Mouse (Mus musculus) heart, postnatal 0 days (tissue): ENCODE measurements at regions not wholly inside any gene's neighbourhood (a gene's known extent, or its start where the extent isn't known, plus 50 kb on each side); places are given as distances from the start of the nearest gene placed in this dataset.

Source experiments
- CTCF ChIP-seq: IDR thresholded peaks from 2 replicates; pipeline ENCODE4 v1.5.1; 2016; ENCODE audit warnings: antibody characterized with exemption, control low read depth, low read depth
- EP300 ChIP-seq: IDR thresholded peaks from 2 replicates; pipeline ENCODE4 v1.6.1; 2016; ENCODE audit warnings: antibody characterized with exemption, low read depth

- TF ChIP-seq EP300 (no peak), CTCF (no peak)
Observed at GRCm38 (mm10) chr3:101657979-101658378, 53.5 kb upstream of the Atp1a1 start.
